In the genomic region with DNA sequence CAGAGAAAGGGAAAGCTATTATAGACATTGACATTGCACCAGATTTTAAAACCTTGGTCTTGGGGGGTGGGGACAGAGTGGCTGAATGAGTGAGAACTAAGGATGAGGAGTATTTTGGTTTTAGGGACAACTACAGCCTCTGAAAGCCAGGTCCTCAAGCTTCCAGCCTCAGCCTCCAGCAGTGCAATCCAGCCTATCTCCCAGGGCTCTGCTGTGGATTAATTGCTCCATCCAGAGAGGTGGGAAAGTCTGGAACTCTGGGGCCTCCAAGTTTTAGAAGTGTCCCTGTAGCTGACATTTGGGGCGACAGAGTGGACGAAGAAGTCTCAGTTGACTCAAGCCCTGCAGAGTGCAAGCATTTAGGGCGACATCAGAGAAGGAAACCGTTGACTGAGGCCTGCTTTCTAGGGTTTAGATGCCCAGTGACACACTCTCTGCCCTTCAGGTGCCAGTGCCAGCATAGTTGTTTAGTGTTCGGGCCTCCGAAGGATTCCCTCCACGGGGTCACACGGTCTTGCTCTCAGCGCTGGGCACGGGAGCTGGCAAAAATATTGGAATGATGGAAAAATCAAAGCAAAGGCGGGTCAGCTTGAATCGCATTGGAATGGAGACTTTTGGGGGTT, we compare ENCODE assay signal across 14 mouse cellular contexts. TPM values are rescaled to one million over a fixed set of nuclear protein-coding genes. Genes with fewer than 3 reads are reported as not detected.
A peak's percentile ranks its signal among the peaks of the same experiment; 100 is the strongest.
DNase-seq lines count a peak whose midpoint lies in the region; ATAC-seq and TF ChIP-seq lines count a peak whose summit lies in the region.
"Had no signal": no experiment of that assay in that cellular context is flagged by ENCODE, and none has a peak within 500 bp of the region (broad histone marks: within the 10 kb centered on the region; RNA-seq: fewer than 3 reads in every experiment).

No protein-coding gene starts in this region.

- WGBS in lung, embryonic 15.5 days, result 13% methylated on average over 12 of the region's 12 CpGs
- 8% methylated on average over 12 of the region's 12 CpGs for WGBS in limb, embryonic 12.5 days
- 17% methylated on average over 12 of the region's 12 CpGs for WGBS in stomach, postnatal 0 days

- peak overlapping the region; percentile 73 for H3K27ac ChIP-seq in gastrocnemius, adult 2 months
- peak overlapping the region; percentile 99 for H3K27ac ChIP-seq in lung, embryonic 15.5 days
- no peak overlapping the region for H3K27ac ChIP-seq in limb, embryonic 12.5 days
- peak overlapping the region; percentile 89 for H3K27ac ChIP-seq in stomach, postnatal 0 days (replicated peaks)
- H3K27ac ChIP-seq: limb, embryonic 13.5 days had no signal

- peak overlapping the region; percentile 70 for H3K4me2 ChIP-seq in lung, embryonic 15.5 days
- H3K4me2 ChIP-seq in limb, embryonic 12.5 days, result peak overlapping the region; percentile 23; the same call in 1 of the 2 replicates
- peak overlapping the region; percentile 73 for H3K4me2 ChIP-seq in stomach, postnatal 0 days (replicated peaks; ENCODE audit: low read depth)

- no peak for DNase-seq in gastrocnemius, adult 2 months
- DNase-seq in gastrocnemius, postnatal 10 days, result no peak
- DNase-seq in lung, postnatal 25 days (ENCODE audit: low spot score), result no peak
- no peak for DNase-seq in stomach, postnatal 0 days (ENCODE audit: low spot score)
- DNase-seq in B cell, adult 2 months, result no peak
- DNase-seq: cerebellum, postnatal 25 days; gastrocnemius, postnatal 36 days; midbrain, embryonic 14.5 days had no signal

- TF ChIP-seq CTCF in gastrocnemius, adult 2 months (IDR thresholded peaks at IDR 0.05), result no peak
- TF ChIP-seq CTCF in stomach, postnatal 0 days (IDR thresholded peaks at IDR 0.05; ENCODE audit: low read depth), result no peak

- intact Hi-C loops in gastrocnemius, adult 2 months (cut with DNase I), result loop anchor here (5.0 kb wide), 1 partner anchor 38 kb away; a partner anchor contains a TSS

- H3K4me3 ChIP-seq in gastrocnemius, adult 2 months, result peak overlapping the region; percentile 65
- peak overlapping the region; percentile 47 for H3K4me3 ChIP-seq in lung, embryonic 15.5 days
- no peak overlapping the region for H3K4me3 ChIP-seq in limb, embryonic 12.5 days (replicated peaks)
- peak overlapping the region; percentile 43 for H3K4me3 ChIP-seq in stomach, postnatal 0 days (ENCODE audit: low read depth, low read length)

- ATAC-seq in lung, embryonic 15.5 days (ENCODE audit: borderline replicate concordance, extremely low read depth, low FRiP score, low TSS enrichment), result no peak
- ATAC-seq in limb, embryonic 12.5 days (ENCODE audit: insufficient number of reproducible peaks, insufficient read depth, low FRiP score, low TSS enrichment, low read depth), result no peak
- ATAC-seq in stomach, postnatal 0 days (ENCODE audit: low FRiP score, low TSS enrichment), result no peak
- no peak for ATAC-seq in frontal cortex, adult (ENCODE audit: low TSS enrichment)

- no peaks in the 10 kb centered on the region for H3K36me3 ChIP-seq in lung, embryonic 15.5 days
- H3K36me3 ChIP-seq in limb, embryonic 12.5 days, result no peaks in the 10 kb centered on the region
- H3K36me3 ChIP-seq in stomach, postnatal 0 days (ENCODE audit: control insufficient read depth, insufficient read depth, low read length), result no peaks in the 10 kb centered on the region
- H3K36me3 ChIP-seq: limb, embryonic 13.5 days had no signal

- no peaks in the 10 kb centered on the region for H3K9me3 ChIP-seq in lung, embryonic 15.5 days
- H3K9me3 ChIP-seq in limb, embryonic 12.5 days, result no peaks in the 10 kb centered on the region
- H3K9me3 ChIP-seq in stomach, postnatal 0 days (ENCODE audit: control insufficient read depth, low read length), result no peaks in the 10 kb centered on the region
- H3K9me3 ChIP-seq: limb, embryonic 13.5 days had no signal

- no peak for TF ChIP-seq EP300 in stomach, postnatal 0 days (optimal IDR thresholded peaks at IDR 0.05)

- H3K9ac ChIP-seq in lung, embryonic 15.5 days, result peak overlapping the region; percentile 67
- H3K9ac ChIP-seq in limb, embryonic 12.5 days (replicated peaks), result no peak overlapping the region
- H3K9ac ChIP-seq in stomach, postnatal 0 days (ENCODE audit: low read length), result peak overlapping the region; percentile 70
- H3K9ac ChIP-seq: limb, embryonic 13.5 days had no signal

- H3K4me1 ChIP-seq in lung, embryonic 15.5 days, result peaks cover 43% of the 10 kb centered on the region
- H3K4me1 ChIP-seq in limb, embryonic 12.5 days (replicated peaks), result peaks cover 7% of the 10 kb centered on the region
- H3K4me1 ChIP-seq in stomach, postnatal 0 days (replicated peaks; ENCODE audit: control insufficient read depth, insufficient read depth), result no peaks in the 10 kb centered on the region

- H3K27me3 ChIP-seq in lung, embryonic 15.5 days, result peaks cover 83% of the 10 kb centered on the region
- H3K27me3 ChIP-seq in limb, embryonic 12.5 days, result peaks cover 98% of the 10 kb centered on the region
- H3K27me3 ChIP-seq in stomach, postnatal 0 days (ENCODE audit: control insufficient read depth, insufficient read depth, low read length), result peaks cover 6% of the 10 kb centered on the region; the same call in 1 of the 2 replicates

RNA-seq across cellular contexts. Expression of a gene that starts 4.2 kb away (rescaled TPM):
- total RNA-seq in gastrocnemius, adult 2 months (2021), result under 1 TPM; 0.31 to 0.38 TPM
- 1 to 10 TPM in 1 of 2 experiments, under 1 TPM in 1; 0.45 to 1.1 TPM for total RNA-seq in gastrocnemius, postnatal 10 days (2021)
- polyA plus RNA-seq in lung, embryonic 15.5 days (2015; fragmentation: Nextera tagmentation; extraction: Ambion mirVana), result 4.3 and 4.4 TPM in 2 replicates
- 0.56 and 0.73 TPM in 2 replicates for polyA plus RNA-seq in limb, embryonic 12.5 days (2016; fragmentation: Nextera tagmentation; extraction: Ambion mirVana)
- polyA plus RNA-seq in stomach, postnatal 0 days (2015; fragmentation: Nextera tagmentation; extraction: Ambion mirVana), result 1.2 and 1.6 TPM in 2 replicates
- total RNA-seq: layer of hippocampus, adult 18-20 months had no signal
- polyA plus RNA-seq: midbrain, embryonic 14.5 days had no signal

RNA-seq across cellular contexts. Expression of a gene that starts 9.2 kb away (rescaled TPM):
- under 1 TPM; 0.22 to 0.51 TPM for total RNA-seq in gastrocnemius, adult 2 months (2021)
- 1 to 10 TPM in 1 of 2 experiments, under 1 TPM in 1; 0.89 to 1.6 TPM for total RNA-seq in gastrocnemius, postnatal 10 days (2021)
- 3.0 and 3.8 TPM in 2 replicates for polyA plus RNA-seq in lung, embryonic 15.5 days (2015; fragmentation: Nextera tagmentation; extraction: Ambion mirVana)
- polyA plus RNA-seq in limb, embryonic 12.5 days (2016; fragmentation: Nextera tagmentation; extraction: Ambion mirVana), result 0.55 and 0.68 TPM in 2 replicates
- polyA plus RNA-seq in stomach, postnatal 0 days (2015; fragmentation: Nextera tagmentation; extraction: Ambion mirVana), result 0.94 and 0.97 TPM in 2 replicates
- total RNA-seq: layer of hippocampus, adult 18-20 months had no signal
- polyA plus RNA-seq: C2C12; midbrain, embryonic 14.5 days had no signal

RNA-seq across cellular contexts. Expression of a gene that starts 10.8 kb away (rescaled TPM):
- under 1 TPM; 0.26 to 0.28 TPM for total RNA-seq in gastrocnemius, adult 2 months (2021)
- 1 to 10 TPM in 1 of 2 experiments, under 1 TPM in 1; 0.89 to 1.3 TPM for total RNA-seq in gastrocnemius, postnatal 10 days (2021)
- polyA plus RNA-seq in lung, embryonic 15.5 days (2015; fragmentation: Nextera tagmentation; extraction: Ambion mirVana), result 46.1 and 54.1 TPM in 2 replicates
- 0.83 and 2.1 TPM in 2 replicates for polyA plus RNA-seq in limb, embryonic 12.5 days (2016; fragmentation: Nextera tagmentation; extraction: Ambion mirVana)
- 7.5 and 8.2 TPM in 2 replicates for polyA plus RNA-seq in stomach, postnatal 0 days (2015; fragmentation: Nextera tagmentation; extraction: Ambion mirVana)
- total RNA-seq: layer of hippocampus, adult 18-20 months had no signal
- polyA plus RNA-seq: C2C12; midbrain, embryonic 14.5 days had no signal

RNA-seq across cellular contexts. Expression of a gene that starts 21.6 kb away (rescaled TPM):
- total RNA-seq in gastrocnemius, adult 2 months (2021), result under 1 TPM; 0.56 to 0.64 TPM
- total RNA-seq in gastrocnemius, postnatal 10 days (2021), result 1 to 10 TPM in 1 of 2 experiments, under 1 TPM in 1; 0.56 to 2.0 TPM
- 15.2 and 16.9 TPM in 2 replicates for polyA plus RNA-seq in lung, embryonic 15.5 days (2015; fragmentation: Nextera tagmentation; extraction: Ambion mirVana)
- 1.0 and 1.1 TPM in 2 replicates for polyA plus RNA-seq in limb, embryonic 12.5 days (2016; fragmentation: Nextera tagmentation; extraction: Ambion mirVana)
- polyA plus RNA-seq in stomach, postnatal 0 days (2015; fragmentation: Nextera tagmentation; extraction: Ambion mirVana), result 6.9 and 7.9 TPM in 2 replicates
- total RNA-seq: layer of hippocampus, adult 18-20 months had no signal
- polyA plus RNA-seq: midbrain, embryonic 14.5 days had no signal

RNA-seq across cellular contexts. Expression of a gene that starts 27.5 kb away (rescaled TPM):
- total RNA-seq in gastrocnemius, adult 2 months (2021), result under 1 TPM; 0.47 to 0.56 TPM
- total RNA-seq in gastrocnemius, postnatal 10 days (2021), result 1 to 10 TPM; 1.6 to 1.9 TPM
- 2.5 and 3.0 TPM in 2 replicates for polyA plus RNA-seq in lung, embryonic 15.5 days (2015; fragmentation: Nextera tagmentation; extraction: Ambion mirVana)
- polyA plus RNA-seq in limb, embryonic 12.5 days (2016; fragmentation: Nextera tagmentation; extraction: Ambion mirVana), result 1.8 and 2.1 TPM in 2 replicates
- 5.5 and 6.0 TPM in 2 replicates for polyA plus RNA-seq in stomach, postnatal 0 days (2015; fragmentation: Nextera tagmentation; extraction: Ambion mirVana)
- total RNA-seq: layer of hippocampus, adult 18-20 months had no signal
- polyA plus RNA-seq: midbrain, embryonic 14.5 days had no signal

Comparison
In these comparisons a context has a peak if more than half of its experiments do, and no peak if none do; other contexts are left out.
1. H3K4me2 ChIP-seq: peak in every context shown above with its lines; median percentile 73 in stomach, postnatal 0 days; 70 in lung, embryonic 15.5 days; 23 in limb, embryonic 12.5 days.